Mouse (Mus musculus) neural tube, embryonic 14.5 days (tissue): ENCODE results near the gene Klrb1c. TPM values are rescaled to one million over a fixed set of nuclear protein-coding genes. Genes with fewer than 3 reads are reported as not detected.
"Not testable (repeated sequence)": the region's sequence is repeated elsewhere in the genome, so short reads cannot be mapped to it uniquely, and the experiment has no call there.

Experiments
- ATAC-seq: fragments of 200-750 bp; cut with Nextera tagmentation; 2 replicates; pipeline ENCODE4 v1.8.0; 2017; ENCODE audit warnings: low read depth, mild to moderate bottlenecking, moderate TSS enrichment, moderate library complexity
- H3K27ac ChIP-seq: fragments of 300-500 bp; sonication (generic); 2 replicates; pipeline ENCODE4 v1.5.1; 2014; ENCODE audit warnings: low read depth, mild to moderate bottlenecking, control low read depth, low read length, moderate library complexity, mixed read lengths
- H3K27me3 ChIP-seq: fragments of 300-500 bp; sonication (generic); 2 replicates; pipeline ENCODE4 v1.6.1; 2014; ENCODE audit warnings: low read length; ENCODE audit not compliant: control insufficient read depth, insufficient read depth
- H3K36me3 ChIP-seq: fragments of 300-500 bp; sonication (generic); 2 replicates; pipeline ENCODE4 v1.6.1; 2014; ENCODE audit warnings: low read length, mixed read lengths; ENCODE audit not compliant: control insufficient read depth, insufficient read depth
- H3K4me1 ChIP-seq: fragments of 300-500 bp; sonication (generic); 2 replicates; pipeline ENCODE4 v1.6.1; 2014; ENCODE audit warnings: low read length; ENCODE audit not compliant: control insufficient read depth, insufficient read depth
- H3K4me2 ChIP-seq: fragments of 300-500 bp; sonication (generic); 2 replicates; pipeline ENCODE4 v1.6.1; 2014; ENCODE audit warnings: mild to moderate bottlenecking, low read depth, low read length, control low read depth
- H3K4me3 ChIP-seq: fragments of 300-500 bp; sonication (generic); 2 replicates; pipeline ENCODE4 v1.5.1; 2014; ENCODE audit warnings: low read depth, low read length, control low read depth, mixed read lengths
- H3K9ac ChIP-seq: fragments of 300-500 bp; sonication (generic); replicated peaks from 2 replicates; pipeline ENCODE4 v1.6.1; 2014; ENCODE audit warnings: low read depth, mild to moderate bottlenecking, control low read depth, low read length, mixed read lengths
- H3K9me3 ChIP-seq: fragments of 300-500 bp; sonication (generic); 2 replicates; pipeline ENCODE4 v1.6.1; 2016; ENCODE audit warnings: low read length; ENCODE audit not compliant: control insufficient read depth
- WGBS: fragments of 180-500 bp; shearing (Covaris S2); extraction: QIAGEN DNeasy Blood & Tissue Kit; methylation state at CpG from one replicate; pipeline ENCODE4 v1.1.7; 2014; 5-methylcytosine and 5-hydroxymethylcytosine counted together
- polyA plus RNA-seq: library from polyadenylated mRNA; unstranded; fragments of >200 nt; fragmentation: Nextera tagmentation; extraction: Ambion mirVana; gene quantifications from 2 replicates; pipeline ENCODE4 v1.2.1, GENCODE M21; 2014

The Klrb1c gene
- polyA plus RNA-seq, 1 experiment from 2014 or later = not detected

GRCm38 (mm10) chr6:128761144-128761540 is 27.9 kb downstream of the Klrb1c start:
- H3K9me3 ChIP-seq = no peaks in the 10 kb centered on the region
- no peak; the same call in 1 of the 2 replicates for ATAC-seq
- H3K27me3 ChIP-seq = no peaks in the 10 kb centered on the region
- peak overlapping the region; percentile 55 for H3K4me3 ChIP-seq
- 43% methylated on average over 5 of the region's 5 CpGs for WGBS
- no peaks in the 10 kb centered on the region for H3K4me1 ChIP-seq
- peak overlapping the region; percentile 88 for H3K27ac ChIP-seq
- H3K4me2 ChIP-seq = peak overlapping the region; percentile 19
- peak overlapping the region; percentile 18; the same call in 1 of the 2 replicates for H3K9ac ChIP-seq
- no peaks in the 10 kb centered on the region for H3K36me3 ChIP-seq

GRCm38 (mm10) chr6:128760416-128761143 is 28.4 kb downstream of the Klrb1c start:
- Histone ChIP-seq H3K9ac (peak overlapping the region; percentile 75), H3K27ac (peak overlapping the region; percentile 88), H3K4me2 (peak overlapping the region; percentile 23), H3K4me3 (peak overlapping the region; percentile 55)
- H3K36me3 ChIP-seq, H3K4me1 ChIP-seq, H3K9me3 ChIP-seq, H3K27me3 ChIP-seq: not testable (repeated sequence)
- under 1% methylated on average over 44 of the region's 44 CpGs for WGBS
- ATAC-seq = peak; percentile 82

- ATAC-seq = peak; percentile 52
- not testable (repeated sequence) for H3K27me3 ChIP-seq, H3K36me3 ChIP-seq, H3K4me1 ChIP-seq, H3K9me3 ChIP-seq
- WGBS = under 1% methylated on average over 22 of the region's 22 CpGs
- Histone ChIP-seq H3K4me2 (peak overlapping the region; percentile 23; the same call in 1 of the 2 replicates), H3K9ac (peak overlapping the region; percentile 75), H3K27ac (peak overlapping the region; percentile 88), H3K4me3 (peak overlapping the region; percentile 55)
These were observed 29.0 kb downstream of the Klrb1c start for GRCm38 (mm10) chr6:128760016-128760415.

- H3K27ac ChIP-seq = no peak overlapping the region
- H3K4me1 ChIP-seq = no peaks in the 10 kb centered on the region
- H3K9me3 ChIP-seq = no peaks in the 10 kb centered on the region
- WGBS = 73% methylated on average over 5 of the region's 5 CpGs
- peak overlapping the region; percentile 55; the same call in 1 of the 2 replicates for H3K4me3 ChIP-seq
- no peak overlapping the region for H3K9ac ChIP-seq
- ATAC-seq = no peak
- no peak overlapping the region for H3K4me2 ChIP-seq
- no peaks in the 10 kb centered on the region for H3K36me3 ChIP-seq
- H3K27me3 ChIP-seq = no peaks in the 10 kb centered on the region
These were observed 29.6 kb downstream of the Klrb1c start for GRCm38 (mm10) chr6:128759221-128759950.

- not testable (repeated sequence) for H3K9me3 ChIP-seq, H3K27ac ChIP-seq, H3K27me3 ChIP-seq, ATAC-seq, H3K36me3 ChIP-seq, H3K4me2 ChIP-seq, H3K4me1 ChIP-seq, H3K4me3 ChIP-seq, H3K9ac ChIP-seq
- 67% methylated on average over 4 of the region's 4 CpGs for WGBS
These were observed 33.6 kb downstream of the Klrb1c start for GRCm38 (mm10) chr6:128755402-128755763.

- H3K27ac ChIP-seq, H3K4me1 ChIP-seq, H3K27me3 ChIP-seq, H3K4me3 ChIP-seq, H3K9ac ChIP-seq, H3K36me3 ChIP-seq, ATAC-seq, H3K9me3 ChIP-seq, H3K4me2 ChIP-seq: not testable (repeated sequence)
- WGBS = 85% methylated on average over 12 of the region's 12 CpGs
These were observed 34.1 kb downstream of the Klrb1c start for GRCm38 (mm10) chr6:128754748-128755401.

GRCm38 (mm10) chr6:128754265-128754664 is 34.8 kb downstream of the Klrb1c start:
- H3K9me3 ChIP-seq, H3K4me3 ChIP-seq, H3K27ac ChIP-seq, H3K9ac ChIP-seq, H3K4me1 ChIP-seq, H3K4me2 ChIP-seq, H3K36me3 ChIP-seq, H3K27me3 ChIP-seq: not testable (repeated sequence)
- WGBS = 45% methylated on average over 10 of the region's 10 CpGs
- peak; percentile 80 for ATAC-seq

- H3K4me2 ChIP-seq, H3K36me3 ChIP-seq, H3K27ac ChIP-seq, H3K9me3 ChIP-seq, H3K4me1 ChIP-seq, H3K4me3 ChIP-seq, H3K9ac ChIP-seq, H3K27me3 ChIP-seq: not testable (repeated sequence)
- 32% methylated on average over 8 of the region's 8 CpGs for WGBS
- ATAC-seq = peak; percentile 98
These were observed 35.3 kb downstream of the Klrb1c start for GRCm38 (mm10) chr6:128753610-128754224.
